Mouse (Mus musculus): Measurements from ENCODE around the gene Dcakd.

GRCm38 (mm10) chr11:103035007-103035406 lies 6.9 kb upstream of the Dcakd start:
- TF ChIP-seq CHD2 (IDR thresholded peaks at IDR 0.05; ENCODE audit: low read depth, low read length): no peak
- TF ChIP-seq HCFC1 (IDR thresholded peaks at IDR 0.05; ENCODE audit: borderline replicate concordance, insufficient read depth, low read length): no peak
- TF ChIP-seq ZC3H11A (IDR thresholded peaks at IDR 0.05; ENCODE audit: borderline replicate concordance, low read depth, low read length): no peak
- no peak for TF ChIP-seq ZNF384 (IDR thresholded peaks at IDR 0.05; ENCODE audit: low read depth, low read length)

Measured in ES-E14 (cell line).